Mouse (Mus musculus) heart, adult 2 months (tissue): ENCODE results near the gene Gpt2.

ENCODE experiments used
- CTCF ChIP-seq: fragments of 200-600 bp; IDR thresholded peaks from 2 replicates; pipeline ENCODE4 v1.8.1; 2022; ENCODE audit warnings: antibody characterized with exemption, mild to moderate bottlenecking, moderate library complexity
- EP300 ChIP-seq: fragments of 200-500 bp; IDR thresholded peaks from 2 replicates; pipeline ENCODE4 v1.6.1; 2011; ENCODE audit warnings: low read depth, low read length, control low read depth; ENCODE audit not compliant: insufficient read depth

- TF ChIP-seq EP300, result no peak
- no peak for TF ChIP-seq CTCF
Measured at GRCm38 (mm10) chr8:85515391-85515790, 23.0 kb downstream of the Gpt2 start.
